Mouse (Mus musculus) cerebellum, postnatal 4 days (tissue): ENCODE measurements at regions not wholly inside any gene's neighbourhood (a gene's known extent, or its start where the extent isn't known, plus 50 kb on each side); places are given as distances from the start of the nearest gene placed in this dataset.
"Not testable (repeated sequence)": the region's sequence is repeated elsewhere in the genome, so short reads cannot be mapped to it uniquely, and the experiment has no call there.

Experiments used
- DNase-seq, 2 experiments: peaks; one replicate each; pipeline ENCODE4 v3.0.0; 2022; ENCODE audit warnings: low spot score in 2 of 2, mixed read lengths in 1 of 2

DNA sequence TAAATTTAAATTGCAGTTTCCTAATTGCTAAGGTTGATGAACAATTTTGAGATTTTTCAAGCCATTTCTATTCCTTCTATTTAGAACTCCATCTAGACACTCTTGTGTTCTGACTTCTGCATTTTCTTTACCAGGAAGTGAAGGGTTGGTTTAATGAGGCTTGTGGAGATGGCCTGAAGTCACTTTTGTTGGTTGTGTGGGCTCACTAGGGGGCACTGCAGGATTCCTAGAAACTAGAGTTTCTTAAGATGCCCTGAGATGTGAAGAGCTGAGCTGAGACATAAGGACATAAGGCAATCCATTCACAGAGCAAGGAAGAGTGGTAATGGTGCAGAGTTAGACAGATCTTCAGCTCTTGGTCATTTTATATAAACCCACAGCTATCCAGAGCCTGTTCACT lies 656.6 kb downstream of the Dad1 start:
- not testable (repeated sequence) for DNase-seq

DNA sequence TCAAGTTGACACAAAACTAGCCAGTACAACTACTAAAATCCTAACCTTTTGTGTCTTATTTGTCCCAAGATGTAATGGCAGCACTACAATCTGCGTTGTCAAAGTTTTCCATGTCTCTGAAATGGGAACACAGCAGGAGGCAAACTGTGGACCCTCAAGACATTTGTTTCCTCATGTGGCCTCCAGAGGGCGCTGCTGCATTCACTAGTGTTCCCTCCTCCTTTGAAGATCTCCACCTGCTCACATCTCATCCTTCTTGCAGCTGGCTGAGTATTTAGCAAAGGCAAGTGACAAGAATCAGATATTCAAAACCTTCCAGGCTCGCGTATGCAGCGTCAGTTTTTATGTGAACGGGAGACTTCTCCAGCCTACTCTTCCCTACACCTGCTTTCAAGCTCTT lies 663.3 kb downstream of the Dad1 start:
- not testable (repeated sequence) for DNase-seq

DNA sequence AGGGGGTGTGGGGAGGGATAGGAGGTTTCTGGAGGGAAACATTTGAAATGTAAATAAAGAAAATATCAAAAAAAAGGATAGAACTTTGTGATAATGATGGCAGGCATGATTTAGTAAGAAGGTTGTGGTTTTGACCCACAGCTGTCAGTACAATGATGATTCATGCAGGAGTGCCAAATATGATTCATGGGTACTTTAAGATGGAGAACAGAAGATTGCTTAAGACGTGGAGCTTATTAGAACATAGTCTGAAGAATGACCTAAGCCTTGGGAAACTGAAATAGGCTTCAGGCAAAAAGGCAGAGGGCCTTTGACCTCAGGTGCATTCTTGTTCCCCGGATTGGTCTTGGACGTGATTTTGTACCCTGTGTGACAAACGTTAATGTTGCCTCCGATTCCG lies 671.4 kb downstream of the Dad1 start:
- DNase-seq = not testable (repeated sequence)

DNA sequence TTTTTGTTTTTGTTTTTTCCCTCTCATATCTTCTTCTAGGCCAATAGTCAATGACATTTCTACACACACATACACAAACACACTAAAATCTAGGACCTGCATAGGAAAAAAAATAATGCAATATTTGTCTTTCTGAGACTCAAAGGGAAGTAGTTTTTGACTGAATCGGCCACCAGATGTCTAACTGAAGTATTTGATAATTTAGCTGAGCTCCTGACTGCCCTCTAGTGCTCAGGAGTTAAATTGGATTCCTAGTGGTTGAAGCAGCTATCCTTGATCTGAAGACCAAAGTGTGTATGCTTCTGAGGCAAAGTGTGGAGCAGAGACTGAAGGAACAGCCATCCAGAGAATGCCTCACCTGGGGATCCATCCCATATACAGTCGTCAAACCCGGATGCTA lies 672.2 kb downstream of the Dad1 start:
- DNase-seq = not testable (repeated sequence)

DNA sequence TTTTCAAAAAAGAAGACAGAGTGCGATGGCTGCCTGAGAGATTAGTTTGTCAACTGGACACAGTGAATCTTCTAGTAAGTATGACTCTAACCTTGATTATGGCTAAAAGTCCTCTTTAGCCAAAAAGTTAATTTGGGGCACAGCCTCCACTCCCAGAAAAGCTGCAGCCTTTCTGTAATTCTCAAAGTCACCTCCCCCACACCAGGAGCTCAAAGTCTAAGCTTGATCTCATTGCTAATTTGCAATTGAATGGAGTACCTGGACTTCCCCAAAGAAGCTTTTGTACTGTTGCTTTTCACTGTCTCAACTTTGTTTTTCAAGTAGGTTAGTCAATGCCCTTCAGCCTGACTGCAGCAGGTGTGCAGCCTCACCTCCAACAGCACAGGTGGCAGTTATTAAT lies 677.0 kb downstream of the Dad1 start:
- not testable (repeated sequence) for DNase-seq

DNA sequence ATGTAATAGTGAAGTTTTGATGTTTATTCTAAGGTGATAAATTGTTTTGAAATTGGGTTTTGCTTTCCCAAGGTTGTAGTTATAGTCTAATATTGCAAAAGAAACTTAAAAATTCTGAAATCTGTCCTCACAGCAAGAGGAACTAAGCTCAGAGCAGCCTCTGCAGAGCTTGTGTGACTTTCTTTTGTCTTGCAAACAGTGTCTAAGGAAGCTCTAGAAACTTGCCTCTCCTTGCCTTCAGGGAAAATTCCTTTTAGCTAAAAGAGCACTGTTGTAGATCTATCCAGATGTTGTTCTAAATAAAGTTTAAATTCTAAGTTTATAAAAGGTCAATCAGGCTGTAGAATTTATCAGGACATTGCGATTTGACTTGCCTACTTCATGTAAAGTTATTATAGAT lies 681.2 kb downstream of the Dad1 start:
- DNase-seq = not testable (repeated sequence)

DNA sequence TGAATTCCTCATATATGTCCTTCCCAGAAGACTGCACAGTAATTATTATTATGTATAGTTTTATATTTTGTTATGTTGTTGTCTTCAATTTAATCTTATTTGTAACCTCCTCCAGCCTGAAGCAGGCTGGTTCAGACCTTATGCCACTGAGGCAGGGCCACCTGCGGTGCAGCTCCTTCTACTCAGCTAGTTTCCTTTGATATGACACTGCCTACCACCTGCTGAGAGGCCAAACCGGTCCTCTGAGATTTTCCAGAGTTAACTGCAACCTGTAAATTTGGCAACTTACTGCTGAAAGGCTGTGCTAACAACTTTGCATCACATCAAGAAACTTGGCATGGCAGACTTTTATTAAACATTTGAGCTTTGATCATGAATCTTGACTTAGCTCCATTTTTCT lies 691.3 kb downstream of the Dad1 start:
- DNase-seq = no peak

DNA sequence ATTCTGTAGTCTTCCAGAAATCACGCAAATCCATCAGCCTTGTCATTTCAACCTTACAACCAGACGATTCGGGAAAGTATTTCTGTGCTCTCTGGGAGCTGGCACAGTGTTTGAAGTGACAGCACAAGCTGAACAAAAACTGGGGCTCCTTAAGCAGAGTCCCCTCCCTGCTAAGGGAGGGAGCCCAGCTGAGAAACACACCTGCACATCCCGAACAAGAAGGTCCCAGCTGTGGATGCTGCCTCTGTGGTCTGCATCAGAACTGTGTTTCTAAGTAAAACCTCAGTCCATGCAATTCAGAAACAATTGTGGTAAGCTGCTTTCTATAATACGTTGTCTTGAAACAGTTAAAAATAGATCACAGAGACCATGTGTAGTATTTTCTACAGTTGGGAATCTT lies 693.8 kb downstream of the Dad1 start:
- not testable (repeated sequence) for DNase-seq

DNA sequence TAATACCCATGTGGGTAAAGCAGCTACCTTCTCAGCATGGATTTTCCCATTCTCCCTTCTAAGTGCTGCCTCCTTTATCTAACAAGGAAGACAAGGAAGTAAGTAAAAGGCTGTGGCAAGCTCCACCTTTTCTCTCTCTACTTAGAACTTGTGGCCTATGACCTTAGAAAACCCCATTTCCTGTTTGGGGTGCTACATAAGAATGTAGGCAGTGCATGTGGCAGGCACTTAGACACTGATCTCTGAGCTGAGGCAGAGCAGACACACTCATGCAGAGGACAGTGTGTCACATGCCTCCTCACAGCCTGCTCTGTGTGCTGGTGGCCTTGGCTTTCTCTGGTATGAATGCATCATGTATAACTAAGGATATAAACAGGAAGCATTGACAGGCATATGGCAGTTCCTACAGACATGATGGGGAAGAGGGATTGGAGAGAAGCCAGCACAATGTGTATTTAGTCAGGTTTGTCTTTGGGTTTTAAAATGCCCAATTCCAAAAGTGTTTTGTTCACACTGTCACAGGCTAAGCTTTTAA lies 694.5 kb downstream of the Dad1 start:
- DNase-seq = not testable (repeated sequence)

DNA sequence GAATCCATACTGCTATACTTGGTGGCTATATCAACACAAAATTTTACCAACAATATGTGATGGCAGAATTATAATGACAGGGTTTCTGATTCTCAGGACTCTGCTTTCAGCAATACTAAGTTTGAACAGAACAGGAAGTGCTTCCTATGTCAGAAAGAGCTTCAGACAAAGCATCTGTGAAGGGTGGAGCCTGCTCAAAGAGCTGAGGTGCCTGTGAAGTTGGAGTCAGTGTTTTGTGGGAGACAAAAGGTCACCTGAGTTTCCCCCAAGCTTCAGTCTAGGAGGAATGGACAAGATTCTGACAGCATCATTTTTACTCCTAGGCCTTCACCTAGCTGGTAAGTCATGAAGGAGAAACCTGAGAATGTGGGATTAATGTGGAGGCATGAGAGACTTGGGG lies 700.1 kb downstream of the Dad1 start:
- DNase-seq = no peak

DNA sequence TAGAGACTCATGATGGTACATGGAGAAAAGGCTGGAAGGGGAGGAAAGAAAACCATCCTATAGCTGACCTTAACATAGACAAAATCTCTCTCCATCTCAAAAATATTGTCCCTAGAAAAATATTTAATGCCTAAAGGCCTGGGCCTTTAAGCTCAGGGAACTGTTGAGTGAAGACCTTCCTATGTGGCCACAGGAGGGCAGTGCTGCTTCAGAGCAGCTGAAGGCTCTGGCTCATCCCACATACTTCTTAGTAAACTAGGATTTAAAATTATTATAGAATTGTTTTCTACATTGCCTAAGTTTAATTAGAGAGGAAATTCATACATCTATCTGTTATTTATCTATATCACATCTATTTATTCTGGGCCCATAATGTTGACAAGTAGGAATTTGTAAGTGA lies 706.5 kb downstream of the Dad1 start:
- not testable (repeated sequence) for DNase-seq

DNA sequence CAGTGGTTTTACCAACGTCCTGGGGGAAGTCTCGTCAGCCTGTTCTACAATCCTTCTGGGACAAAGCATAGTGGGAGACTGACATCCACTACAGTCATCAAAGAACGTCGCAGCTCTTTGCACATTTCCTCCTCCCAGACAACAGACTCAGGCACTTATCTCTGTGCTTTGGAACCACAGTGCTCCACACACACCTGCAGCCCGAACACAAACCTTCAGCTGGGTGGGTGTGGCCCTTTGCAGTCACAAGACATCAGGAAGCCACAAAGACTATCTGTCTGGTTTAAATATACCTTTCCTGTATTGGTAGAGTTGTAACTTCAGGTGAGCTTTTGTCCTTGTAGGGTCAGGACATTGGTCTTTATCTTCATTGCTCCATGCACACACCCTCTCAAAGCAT lies 708.6 kb downstream of the Dad1 start:
- DNase-seq = no peak

DNA sequence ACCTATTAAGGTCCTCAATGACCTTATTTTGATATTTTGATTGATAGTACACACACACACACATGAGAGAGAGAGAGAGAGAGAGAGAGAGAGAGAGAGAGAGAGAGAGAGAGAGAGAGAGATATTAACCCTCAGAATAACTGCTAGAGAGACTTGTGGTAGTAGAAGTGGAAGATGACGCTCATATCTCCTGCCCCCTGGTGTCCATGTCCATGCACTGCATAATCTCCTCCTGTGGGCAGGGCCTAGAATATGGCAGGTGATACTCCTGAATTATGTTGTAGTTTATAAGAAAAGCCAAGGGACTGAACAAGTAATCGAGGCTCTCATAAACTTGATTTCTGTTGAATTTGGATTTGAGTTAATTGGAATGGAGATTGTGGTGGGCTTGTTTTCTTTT lies 712.3 kb downstream of the Dad1 start:
- peak in 1 of 2 experiments; percentile 2 for DNase-seq

DNA sequence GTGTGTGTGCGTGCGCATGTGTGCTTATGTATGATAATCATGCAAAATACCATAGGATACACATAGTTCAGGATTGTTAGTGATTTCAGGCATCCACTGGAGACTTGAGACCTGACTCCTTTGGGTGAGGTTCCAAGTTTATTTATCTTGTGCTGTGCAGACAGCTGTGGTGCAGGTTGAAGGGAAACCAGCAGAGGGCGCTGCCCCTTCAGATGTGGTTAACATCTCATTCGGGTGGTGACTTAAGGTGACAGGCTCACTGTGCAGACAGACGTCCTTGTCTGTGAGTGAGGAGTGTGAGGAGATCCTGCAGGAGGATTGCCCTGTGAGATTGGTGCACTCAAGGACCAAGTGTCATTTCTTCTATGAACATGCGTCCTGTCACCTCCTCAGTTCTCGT lies 716.0 kb downstream of the Dad1 start:
- DNase-seq = not testable (repeated sequence)

DNA sequence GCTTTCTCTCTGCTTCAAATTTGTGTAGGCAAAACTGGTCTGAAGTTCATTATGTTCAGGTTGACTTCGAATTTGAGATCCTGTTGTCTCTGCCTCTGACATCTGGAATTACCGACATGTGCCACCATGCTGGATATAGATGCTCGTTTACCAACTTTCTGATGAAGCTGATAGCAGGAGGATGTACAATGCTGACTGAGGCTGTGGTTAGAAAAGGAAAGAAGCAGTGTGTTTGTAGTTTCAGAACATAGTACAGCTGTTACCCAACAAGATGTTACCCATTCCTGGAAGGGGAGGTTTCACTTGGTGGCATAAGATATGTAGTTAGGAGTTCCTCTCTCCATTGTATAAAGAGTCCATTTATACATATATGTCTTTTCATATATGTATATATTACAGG lies 730.5 kb downstream of the Dad1 start:
- DNase-seq = not testable (repeated sequence)

DNA sequence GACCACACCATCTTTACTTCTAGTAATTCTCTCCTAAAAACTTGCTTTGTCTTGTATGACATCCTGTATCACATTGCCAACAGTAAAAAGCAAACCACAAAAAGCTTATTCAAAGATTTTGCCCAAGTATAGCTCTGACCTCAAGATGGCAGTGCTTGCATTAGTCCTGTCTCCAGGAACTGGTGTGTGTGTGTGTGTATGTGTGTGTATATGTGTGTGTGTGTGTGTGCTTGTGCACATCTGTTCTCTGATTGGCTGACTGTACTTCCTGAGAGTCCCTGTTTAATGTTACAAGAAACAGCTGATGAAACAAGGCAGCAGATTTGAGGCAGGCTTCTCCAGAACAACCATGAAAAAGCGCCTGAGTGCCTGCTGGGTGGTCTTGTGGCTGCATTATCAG lies 735.0 kb downstream of the Dad1 start:
- not testable (repeated sequence) for DNase-seq

DNA sequence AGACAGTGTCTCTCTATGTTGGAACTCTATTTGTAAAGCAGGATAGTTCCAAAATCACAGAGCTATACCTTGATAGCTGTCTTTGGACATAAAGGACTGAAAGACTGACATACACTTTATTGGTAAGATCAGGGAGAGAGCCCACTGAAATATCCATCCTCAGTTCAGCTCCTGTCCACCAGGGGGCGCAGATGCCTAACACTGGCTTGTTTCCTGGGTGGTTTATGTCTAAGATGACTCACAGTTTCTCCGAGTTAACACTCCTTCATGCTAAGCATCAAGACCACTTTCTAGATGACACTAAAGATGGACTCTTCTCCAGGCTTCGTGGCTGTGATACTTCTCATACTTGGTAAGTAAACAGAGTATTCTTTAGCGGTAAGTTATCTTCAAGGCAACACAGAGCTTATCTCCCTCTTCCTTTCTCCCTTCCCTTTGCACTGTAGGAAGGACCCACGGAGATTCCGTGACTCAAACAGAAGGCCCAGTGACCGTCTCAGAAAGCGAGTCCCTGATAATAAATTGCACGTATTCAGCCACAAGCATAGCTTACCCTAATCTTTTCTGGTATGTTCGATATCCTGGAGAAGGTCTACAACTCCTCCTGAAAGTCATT lies 737.2 kb downstream of the Dad1 start:
- DNase-seq = not testable (repeated sequence)

DNA sequence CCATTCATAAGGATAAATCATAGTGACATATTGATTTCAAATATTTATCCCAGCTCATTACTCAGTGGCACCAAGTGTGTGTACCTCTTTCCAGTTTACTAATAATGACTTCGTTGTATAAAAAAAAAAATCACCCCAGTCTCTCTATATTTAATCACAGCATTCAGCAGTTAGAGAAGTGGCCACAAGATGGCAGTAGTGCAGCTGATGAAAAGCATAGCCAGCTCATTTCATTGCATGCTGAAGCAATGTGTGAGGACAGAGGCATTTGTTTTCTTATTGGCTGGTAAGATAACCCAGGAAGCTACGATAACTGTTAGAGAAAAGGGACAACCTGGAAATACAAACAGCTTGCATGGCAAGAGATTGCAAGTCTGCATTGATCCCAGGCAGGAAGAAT lies 748.5 kb downstream of the Dad1 start:
- peak in 1 of 2 experiments; percentile 30 for DNase-seq

DNA sequence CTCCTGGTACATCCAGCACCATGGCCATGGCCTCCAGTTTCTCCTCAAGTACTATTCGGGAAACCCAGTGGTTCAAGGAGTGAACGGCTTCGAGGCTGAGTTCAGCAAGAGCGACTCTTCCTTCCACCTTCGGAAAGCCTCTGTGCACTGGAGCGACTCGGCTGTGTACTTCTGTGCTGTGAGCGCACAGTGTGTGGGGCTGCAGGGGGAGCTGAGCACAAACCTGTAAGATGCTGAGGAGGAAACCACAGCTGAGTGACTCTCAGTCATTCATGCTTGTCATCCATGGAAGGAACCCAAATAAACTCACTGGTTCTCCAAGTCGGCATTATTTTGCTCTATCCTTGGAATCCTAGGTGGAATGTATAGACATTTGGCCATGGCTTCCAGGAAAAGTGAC lies 765.5 kb downstream of the Dad1 start:
- DNase-seq = not testable (repeated sequence)

DNA sequence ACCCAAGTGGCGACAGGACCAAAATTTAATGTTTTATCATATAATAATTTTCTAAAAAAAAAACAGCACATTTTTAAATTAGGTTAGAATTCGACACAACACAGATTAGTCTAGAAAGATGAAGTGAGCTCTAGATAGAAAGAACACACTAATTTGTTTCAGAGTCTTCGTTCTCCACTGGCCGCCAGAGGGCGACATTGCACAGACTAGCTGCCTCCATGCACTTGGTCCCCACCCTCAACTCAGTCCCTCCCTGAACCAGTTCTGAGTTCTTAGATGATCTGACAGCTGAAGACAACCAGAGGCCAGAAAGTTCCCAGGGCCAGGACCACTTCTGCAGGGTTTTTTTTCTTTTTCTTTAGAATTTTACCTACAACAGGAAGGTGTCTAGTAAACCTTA lies 766.3 kb downstream of the Dad1 start:
- not testable (repeated sequence) for DNase-seq

DNA sequence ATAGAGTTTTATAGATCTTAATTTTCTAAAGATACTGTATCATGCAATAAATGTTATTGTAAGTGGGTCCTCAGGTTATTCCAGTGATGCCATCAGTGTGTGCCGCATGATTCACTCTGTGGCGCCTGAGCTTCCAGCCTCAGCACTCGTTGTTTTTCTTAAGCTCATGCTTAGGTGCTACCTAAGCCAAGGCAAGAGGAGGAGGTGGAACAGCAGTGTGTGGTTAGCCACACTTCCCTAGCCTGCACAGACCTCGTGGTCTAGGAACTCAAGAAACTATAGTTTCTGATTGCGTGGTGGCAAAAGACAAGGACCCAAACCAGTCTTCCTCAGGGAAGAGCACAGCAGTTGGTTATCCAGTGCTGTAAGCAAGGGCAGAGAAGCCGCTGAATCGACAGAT lies 779.7 kb downstream of the Dad1 start:
- DNase-seq = not testable (repeated sequence)

DNA sequence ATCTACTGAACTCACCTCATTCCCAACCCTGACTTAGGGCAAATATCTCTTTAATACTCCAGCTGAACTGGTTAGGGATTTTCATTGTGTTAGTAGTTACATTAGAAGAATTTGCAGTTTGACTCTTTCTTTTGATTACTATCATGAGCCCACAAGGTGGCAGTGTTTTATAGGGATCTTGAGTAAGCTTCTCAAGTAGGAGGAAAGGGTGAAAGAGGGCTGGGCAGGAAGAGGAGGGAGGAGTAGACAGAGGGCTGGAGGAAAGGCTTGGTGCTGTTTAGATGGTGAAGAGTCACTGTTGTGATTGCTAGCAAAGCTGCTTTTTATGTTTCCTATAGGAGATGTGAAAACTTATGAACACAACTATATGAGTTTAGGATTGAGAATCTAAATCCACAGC lies 793.1 kb downstream of the Dad1 start:
- not testable (repeated sequence) for DNase-seq

DNA sequence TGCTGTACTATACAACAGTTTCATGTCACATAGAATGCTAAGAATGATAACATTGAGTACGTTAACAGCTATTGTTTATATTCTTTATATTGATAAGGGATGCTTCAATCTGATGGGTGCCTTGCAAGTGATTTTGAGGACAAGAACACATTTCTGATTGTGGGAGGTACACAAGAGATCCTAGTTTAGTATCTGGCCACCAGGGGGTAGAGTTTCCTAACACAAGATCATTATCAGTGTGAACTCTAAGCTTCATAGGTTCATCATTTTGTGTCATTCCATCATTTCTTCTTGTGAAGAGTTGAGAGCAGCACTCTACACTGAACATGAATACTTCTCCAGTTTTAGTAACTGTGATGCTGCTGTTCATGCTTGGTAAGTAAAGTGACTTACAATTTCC lies 799.9 kb downstream of the Dad1 start:
- DNase-seq = no peak

DNA sequence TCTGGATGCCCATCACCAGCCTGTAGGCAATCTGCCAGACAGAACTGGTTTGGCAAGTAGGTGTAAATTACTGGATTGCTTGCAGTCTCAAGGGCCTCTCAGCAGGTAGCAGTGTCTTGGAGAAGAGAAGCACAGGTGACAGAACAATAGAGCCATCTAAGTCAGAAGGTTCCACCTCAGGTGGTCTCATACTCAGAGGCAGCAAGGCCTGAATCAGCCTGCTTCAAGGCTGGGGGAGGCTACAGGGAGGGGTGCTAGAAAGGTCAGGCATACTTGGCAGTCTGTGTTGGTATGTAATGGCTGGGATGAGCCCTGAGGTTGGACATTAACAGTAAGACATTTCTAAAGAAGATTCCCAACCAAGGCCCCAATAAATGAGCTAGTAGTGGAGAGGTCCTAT lies 814.3 kb downstream of the Dad1 start:
- not testable (repeated sequence) for DNase-seq
